Mouse (Mus musculus): ENCODE data around the gene Hkdc1. TPM values are rescaled to one million over a fixed set of nuclear protein-coding genes. Genes with fewer than 3 reads are reported as not detected.

The Hkdc1 gene
- polyA plus RNA-seq, 1 experiment, result 14.2 TPM

DNA sequence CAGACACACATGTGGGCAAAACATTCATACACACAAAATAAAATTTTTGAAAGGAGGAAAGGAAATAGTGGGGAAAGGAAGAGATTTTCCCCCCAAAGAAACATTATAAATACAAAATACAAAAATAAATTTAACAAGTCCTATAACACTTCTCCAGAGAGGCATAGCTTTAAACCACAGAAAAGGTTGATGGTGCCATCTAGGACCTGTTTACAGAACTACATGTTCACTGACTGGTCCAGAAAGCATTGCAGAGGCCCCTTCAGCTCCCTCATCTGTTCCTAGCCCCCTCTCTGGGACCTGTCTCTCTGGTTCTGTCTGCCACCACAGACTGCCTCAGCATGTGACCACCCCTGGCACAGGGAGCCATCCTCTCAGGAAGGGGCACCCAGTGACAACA is 41.4 kb downstream of the Hkdc1 start:
- DNase-seq (ENCODE audit: extremely low spot score in 1 of 2, low spot score in 1 of 2), result peak in 1 of 2 experiments; percentile 13

DNA sequence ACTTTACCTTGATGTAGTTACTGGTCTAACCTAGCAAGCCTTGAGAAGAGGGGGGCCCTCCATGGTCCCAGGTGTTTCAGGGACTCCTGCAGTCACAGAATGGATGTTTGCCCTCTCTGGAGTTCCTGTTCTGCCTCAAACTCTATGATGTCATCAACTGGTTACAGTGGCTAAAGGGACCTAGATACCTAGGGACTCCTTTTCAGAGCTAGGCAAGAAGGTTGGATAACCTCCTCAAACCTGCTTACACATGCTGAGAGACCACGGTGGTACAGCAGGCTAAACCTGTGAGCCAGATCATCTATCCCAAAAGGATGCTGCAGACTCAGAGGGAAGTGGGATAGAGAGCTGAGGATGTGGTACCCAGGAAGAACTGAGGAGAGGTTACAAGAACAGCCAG is 42.5 kb downstream of the Hkdc1 start, which contains the start of gene Hk1:
Gene Hk1, minus strand, starts transcription at position 101 of the 400 bp plus-strand sequence.
- no peak for DNase-seq (ENCODE audit: extremely low spot score in 1 of 2, low spot score in 1 of 2)

DNA sequence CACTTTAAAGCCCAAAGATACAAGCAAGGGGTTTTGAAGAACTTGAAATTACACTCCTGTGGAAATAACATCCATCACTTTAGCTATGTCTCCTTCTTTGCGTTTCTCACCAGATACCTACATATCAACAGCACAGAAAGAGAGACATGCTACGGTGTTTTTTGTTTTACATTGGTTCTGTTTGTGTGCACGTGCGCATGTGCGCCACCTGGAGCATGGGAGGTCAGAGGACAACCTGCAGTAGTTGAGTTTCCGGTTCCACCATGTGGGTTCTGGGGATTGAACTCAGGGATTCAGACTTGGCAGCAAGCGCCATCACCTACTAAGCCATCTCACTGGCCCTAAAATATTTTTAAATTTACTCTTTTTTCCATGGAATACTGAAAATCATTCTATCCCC is 63.5 kb downstream of the Hkdc1 start:
- DNase-seq (ENCODE audit: extremely low spot score in 1 of 2, low spot score in 1 of 2), result no peak

DNA sequence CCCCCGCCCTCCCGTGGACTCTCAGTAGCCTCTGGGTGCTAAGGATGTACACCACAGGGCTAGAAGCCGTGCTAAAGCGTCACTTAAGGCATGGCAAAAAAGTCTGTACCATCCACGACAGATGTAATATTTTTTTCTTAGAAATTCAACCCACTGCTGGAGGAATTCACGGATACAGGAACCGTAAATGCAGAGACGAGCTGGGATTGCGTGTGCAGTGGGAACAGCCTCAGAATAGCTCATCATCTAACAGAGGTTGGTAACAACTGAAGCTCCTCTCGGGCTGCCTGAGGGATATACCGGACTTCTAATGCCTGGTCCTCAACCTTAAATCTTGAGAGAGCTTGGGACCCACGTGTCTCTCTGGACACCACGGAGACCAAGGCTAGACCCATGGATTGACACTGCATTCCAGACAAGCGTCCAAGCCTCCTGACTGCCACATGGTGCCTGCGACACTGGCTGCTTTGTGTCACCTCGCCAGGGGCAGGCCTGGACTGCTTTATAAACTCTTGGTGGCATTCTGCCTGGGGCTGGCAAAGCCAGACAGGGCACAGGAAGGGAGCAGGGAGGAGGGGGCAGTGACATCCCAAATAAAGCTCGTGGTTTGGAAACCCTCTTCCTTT is 66.1 kb downstream of the Hkdc1 start:
- peak in 1 of 2 experiments; percentile 52 for DNase-seq (ENCODE audit: extremely low spot score in 1 of 2, low spot score in 1 of 2)

DNA sequence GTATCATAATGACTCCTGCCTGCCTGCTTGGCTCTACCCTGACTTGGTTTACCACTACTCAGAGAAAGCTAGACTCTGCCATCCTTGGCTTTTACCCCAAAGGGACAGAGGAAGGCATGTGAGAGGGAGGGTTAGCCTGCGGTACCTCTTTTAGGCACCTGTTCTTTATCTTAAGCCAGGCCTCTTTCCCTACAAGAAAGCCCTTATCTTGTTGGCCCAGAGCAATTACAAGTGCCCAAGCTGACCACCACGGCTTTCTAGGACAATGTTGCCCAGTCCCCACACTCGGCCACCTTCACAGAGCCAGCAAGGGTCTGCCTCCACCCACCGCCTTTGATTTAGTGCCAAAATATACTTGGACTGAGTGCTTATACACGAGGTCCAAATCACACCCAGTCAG is 77.1 kb downstream of the Hkdc1 start:
- no peak for DNase-seq (ENCODE audit: extremely low spot score in 1 of 2, low spot score in 1 of 2)

DNA sequence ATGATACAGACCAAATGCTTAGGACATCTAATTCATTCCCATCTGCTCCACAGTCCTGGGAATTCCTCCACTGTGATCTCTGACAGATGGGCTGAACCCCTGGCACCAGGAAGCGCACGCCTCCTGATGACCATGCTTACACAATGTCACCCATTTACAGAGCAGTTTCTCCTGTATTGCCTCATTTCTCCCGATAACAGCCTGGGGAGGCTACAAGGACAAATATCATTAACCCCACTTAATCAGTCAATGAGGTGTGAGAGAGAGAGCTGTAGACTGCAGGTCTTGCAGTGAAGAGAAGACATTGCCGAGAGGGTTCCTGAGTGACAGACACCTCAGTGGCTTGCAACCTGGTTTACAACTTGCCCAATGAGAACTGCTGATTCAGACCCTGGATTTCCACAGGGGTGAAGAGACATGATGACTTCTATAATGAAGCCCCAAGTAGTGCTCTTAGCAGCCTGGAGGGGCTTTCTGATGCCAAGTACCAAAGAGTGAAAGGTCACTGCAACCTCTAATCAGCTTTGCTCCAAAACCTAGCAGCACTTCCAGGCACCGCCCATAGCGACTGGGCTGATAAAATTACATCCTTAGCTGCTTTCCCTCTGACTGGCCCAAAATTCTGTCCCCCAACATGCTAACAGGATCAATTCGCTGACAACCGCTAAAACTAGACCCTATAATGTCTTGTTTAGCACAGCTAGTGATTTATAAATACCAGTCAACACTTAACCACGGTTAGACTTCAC is 78.1 kb downstream of the Hkdc1 start:
- no peak for DNase-seq (ENCODE audit: extremely low spot score in 1 of 2, low spot score in 1 of 2)

DNA sequence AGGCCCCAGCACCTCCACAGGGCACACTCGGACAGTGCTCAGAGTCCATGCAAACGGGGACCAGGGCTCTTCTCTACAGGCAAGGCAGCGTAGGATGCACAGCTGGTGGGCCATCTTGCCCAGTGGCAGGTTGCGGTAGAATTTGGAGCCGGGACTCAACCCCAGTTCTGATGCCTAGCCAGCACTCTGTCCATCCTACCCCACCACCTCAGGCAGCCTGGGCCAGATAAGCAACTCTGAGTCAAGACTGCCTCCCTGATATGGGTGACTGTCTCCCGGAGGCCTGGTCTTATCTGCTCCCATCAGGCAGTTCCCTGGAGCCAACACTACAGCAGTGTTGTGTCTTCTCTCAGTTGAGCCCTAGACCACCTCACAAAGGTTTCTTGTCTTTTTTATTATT is 79.8 kb downstream of the Hkdc1 start:
- DNase-seq (ENCODE audit: extremely low spot score in 1 of 2, low spot score in 1 of 2), result no peak

DNA sequence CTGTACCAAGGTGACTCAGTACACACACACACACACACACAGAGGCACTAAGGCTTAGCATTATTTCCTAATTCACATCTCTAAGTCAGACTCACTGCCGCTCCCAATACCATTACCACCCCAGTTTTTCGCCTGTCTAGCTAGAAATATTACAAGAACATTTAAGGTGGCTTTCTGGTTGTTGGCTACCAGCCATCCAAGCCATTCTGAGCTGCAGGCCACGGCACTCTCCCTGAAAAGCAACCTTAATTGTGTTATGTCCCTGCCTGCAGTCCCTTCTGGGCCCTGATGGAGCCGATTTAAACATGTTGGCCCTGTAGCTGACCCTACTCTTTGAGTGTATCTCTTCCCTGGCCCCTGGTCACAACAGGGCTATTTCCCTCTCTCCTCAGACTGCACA is 80.3 kb downstream of the Hkdc1 start:
- no peak for DNase-seq (ENCODE audit: extremely low spot score in 1 of 2, low spot score in 1 of 2)

DNA sequence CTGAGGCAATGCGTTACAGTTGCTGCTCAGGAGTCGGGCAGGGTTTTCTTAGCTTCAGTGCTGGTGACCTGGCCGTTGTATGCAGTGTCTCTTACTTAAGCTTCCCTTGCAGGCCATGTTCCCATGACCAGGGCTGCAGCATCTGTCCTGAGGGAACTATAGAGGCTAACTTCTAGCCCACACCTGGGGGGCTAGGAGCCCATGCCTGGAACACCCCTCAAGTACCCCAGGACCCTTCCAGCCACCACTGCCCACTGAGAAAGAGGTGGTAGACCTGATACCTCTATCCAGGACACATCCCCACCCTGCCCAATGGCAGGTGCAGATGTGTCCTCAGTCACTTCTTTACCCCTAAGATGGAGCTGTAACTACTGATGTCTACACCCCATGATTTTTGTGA is 81.3 kb downstream of the Hkdc1 start:
- DNase-seq (ENCODE audit: extremely low spot score in 1 of 2, low spot score in 1 of 2), result no peak

DNA sequence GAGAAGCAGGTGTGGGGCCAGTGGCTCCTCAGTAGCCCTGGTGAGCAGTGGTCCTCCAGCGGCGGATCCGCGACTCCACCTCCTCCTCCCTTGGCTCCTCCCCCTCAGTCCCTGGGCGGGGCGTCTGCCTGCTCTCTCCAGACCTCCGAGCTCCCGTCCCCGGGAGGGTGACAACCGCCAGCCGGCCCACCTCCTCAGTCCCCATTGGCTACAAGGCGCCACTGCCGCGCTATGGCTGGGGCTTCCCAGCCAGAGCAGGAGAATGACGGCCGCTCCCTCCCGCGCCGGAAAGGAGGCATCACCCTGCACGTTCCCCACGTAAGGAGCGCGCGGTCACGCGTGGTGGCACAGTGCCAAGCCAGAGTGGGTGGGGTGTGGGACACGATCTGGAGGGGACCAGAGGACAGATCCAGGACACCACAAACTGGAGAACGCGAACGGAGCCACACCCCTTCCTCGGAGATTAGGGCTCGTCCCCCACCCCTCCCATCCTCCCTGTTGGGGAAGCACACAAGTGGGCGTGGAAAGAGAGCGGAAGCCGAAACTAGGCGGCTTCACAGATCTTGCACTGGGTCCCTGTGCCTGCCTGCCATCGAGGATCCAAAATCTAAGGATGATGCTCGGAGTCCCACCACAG is 82.1 kb downstream of the Hkdc1 start:
- peak; percentile 98 for DNase-seq (ENCODE audit: extremely low spot score in 1 of 2, low spot score in 1 of 2)

DNA sequence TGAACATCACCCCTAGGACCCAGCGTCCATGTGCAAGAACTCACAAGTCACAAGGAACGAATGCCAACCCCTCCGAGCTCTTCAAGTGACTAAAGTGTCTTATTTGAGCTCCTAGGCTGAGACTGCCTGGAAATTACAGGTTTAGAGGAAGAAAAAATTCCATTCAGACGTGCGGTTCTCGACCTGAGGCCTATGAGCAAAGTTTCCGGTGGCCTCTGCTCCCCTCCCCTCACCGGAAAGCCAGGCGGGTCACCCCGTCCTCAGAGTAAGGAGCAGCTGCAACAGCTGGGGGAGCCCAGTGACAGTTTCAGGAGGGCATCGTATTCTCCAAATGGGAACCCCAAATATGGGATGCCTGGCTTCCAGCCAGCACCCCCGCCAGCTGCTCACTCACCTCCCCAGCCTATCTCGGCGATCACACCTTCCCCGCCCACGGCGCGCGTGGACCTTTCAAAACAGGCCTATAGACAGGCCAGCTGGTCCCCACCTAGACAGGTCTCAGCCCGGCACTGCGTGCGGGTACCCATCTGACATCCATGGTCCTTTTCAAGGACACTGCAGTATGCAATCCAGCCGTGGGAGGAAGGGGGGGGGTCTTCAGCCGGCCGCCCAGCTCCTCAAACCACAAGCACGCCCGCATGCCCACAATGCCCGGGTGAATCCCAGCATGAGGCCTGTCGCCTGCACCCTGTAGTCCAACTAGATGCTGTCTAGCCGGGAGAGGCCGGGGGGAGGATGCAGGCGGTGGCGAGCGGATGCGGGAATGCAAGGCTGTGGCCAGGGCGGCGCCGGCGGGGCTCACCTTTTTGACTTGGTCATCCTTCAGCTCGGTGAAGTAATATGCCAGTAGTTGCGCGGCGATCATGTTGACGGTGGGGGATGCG is 82.8 kb downstream of the Hkdc1 start:
- DNase-seq (ENCODE audit: extremely low spot score in 1 of 2, low spot score in 1 of 2), result peak; percentile 26 to 68

DNA sequence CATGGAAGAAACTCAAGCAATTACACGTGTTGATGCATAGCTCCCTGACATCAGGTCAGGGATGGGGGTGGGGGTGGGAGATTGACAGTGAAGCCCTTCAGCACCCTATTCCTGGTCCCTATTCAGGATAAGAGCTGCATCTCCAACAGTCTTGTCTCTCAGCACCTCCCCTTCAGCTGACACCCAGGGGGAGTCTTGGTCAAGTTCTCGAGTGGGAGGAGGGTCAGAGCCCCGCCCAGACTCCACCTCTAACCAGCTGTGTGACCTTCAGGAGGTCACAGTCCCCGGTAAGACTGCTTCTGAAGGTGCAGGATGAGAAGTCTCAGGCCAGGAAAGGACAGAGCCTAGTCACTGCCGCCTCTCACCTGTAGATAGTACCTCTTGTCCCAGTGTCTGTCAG is 83.7 kb downstream of the Hkdc1 start:
- DNase-seq (ENCODE audit: extremely low spot score in 1 of 2, low spot score in 1 of 2), result no peak

DNA sequence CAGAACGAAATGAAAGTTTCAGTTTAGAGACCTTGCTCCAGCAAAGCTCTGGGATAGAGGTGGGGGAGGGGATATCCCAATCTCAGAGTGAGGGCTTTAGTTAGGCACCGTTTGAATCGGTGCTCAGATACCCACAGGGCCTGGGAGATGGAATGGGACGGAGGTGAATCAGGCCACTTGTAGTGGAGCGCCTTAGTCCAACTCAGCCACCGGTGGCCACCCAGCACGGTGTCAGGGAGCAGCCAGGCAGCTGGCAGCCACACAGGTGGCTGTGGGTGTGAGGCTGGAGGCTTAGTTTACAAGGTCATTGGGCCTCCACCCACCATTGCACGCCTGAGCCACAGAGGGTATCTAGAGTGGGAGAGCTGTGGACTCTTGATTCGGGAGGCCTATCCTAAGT is 84.1 kb downstream of the Hkdc1 start:
- no peak for DNase-seq (ENCODE audit: extremely low spot score in 1 of 2, low spot score in 1 of 2)

DNA sequence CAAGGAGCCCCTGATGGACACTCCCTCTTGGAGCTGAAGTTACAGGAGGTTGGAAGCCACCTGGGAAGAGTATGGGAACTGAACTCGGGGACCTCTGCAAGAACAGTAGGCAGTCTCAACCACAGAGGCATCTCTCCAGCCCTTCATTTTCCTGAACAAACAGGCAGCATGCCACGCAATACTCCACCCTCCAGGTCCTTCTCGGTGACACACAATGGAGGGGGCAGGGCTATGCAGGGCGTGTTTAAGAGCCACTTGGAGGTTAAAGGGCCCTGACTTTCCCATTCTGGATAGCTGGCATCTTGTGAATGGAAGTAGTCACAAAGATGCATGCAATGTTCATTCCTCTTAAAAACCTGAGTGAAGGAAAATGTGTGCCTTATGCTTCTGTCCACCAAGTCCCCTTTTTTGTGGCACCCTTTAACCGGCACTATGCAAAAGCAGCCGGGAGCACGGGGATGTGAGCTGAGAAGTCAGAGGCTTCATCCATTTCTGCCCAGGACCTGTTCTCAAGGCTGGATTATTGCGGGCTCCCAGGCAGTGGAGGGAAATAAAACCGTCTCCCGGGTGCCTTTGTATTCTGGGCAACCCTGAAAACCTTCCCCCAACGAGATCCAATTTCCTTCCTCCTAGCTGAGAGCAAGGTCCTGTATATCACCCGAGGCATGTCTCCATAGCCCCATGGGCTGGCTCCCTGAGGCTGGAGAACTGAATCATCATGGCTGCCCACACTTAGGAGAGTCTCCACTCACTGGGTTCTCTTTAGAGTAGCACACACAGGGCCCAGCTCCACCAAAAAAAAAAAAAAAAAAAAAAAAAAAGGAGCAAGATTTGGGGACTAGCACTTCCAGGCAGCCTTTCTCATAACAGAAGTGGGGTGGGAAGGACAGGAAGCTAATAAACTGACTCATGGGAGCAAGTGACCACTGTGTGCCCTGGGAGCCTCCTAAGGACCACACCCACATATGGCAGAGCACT is 85.4 kb downstream of the Hkdc1 start:
- no peak for DNase-seq (ENCODE audit: extremely low spot score in 1 of 2, low spot score in 1 of 2)

DNA sequence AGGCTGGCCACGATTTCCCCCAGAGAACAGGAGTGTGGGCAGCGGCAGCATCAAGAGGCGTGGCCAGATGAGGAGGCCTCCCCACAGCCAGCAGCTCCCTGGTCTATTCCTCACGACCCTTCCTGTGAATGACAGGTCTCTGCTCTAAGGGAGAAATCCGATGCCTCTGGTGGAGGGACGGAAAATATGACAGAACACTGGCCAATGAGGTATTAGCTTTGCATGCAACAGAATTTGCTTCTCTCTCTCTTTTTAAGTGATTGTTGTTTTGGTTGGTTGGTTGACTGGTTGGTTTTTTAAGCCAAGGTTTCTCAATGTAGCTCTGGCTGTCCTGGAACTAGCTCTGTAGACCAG is 86.9 kb downstream of the Hkdc1 start:
- no peak for DNase-seq (ENCODE audit: extremely low spot score in 1 of 2, low spot score in 1 of 2)

DNA sequence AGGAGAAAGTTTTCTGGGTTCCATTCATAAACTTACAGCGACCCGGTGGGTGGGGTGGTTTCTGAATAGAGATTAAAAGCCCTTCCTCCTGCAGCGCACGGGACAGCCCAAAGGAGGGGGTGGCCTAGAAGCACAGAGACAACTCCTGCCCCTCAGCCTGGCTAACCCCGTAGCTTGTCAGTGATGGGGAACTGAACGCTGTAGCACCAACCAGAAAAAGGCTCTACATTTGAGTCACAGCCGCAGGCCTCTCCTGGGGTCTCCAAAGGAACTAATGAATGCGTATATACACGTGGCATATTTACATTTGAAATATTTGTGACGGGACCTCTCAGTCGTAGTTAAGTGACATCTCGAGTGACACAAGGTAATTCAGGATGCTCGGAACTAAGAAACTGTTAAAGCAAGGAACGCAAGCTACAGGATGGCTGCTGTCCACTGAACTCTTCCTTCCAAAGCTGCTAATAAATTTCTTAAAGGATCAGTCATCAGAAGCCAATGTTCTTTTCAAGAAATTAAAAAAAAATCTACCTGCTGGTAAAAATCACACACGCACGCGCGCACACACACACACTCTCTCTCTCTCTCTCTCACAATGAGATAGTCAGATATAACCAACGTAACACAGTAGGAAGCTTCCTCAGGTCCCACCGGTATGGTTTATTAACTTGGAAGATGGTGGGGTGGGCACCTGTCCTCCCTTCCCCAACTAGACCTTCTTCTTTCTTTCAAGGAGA is 87.4 kb downstream of the Hkdc1 start:
- no peak for DNase-seq (ENCODE audit: extremely low spot score in 1 of 2, low spot score in 1 of 2)

DNA sequence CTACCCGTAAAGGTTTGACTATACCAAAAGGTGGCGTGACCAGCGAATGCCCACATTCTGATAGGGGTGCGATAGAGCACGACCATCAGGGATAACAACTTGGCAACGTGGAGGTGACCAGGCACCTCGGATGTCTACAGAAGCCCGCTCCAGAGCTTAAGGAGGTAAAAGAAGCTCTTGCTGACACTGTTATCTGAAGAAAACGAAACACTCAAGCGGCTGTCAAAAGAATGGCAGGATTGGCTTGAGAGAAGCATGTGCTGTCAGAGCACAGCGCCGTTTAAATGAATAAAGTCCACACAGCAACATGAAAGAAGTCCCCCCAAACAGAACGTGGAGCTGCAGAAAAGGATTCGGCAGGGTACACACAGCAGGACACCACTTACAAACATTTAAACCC is 89.0 kb downstream of the Hkdc1 start:
- DNase-seq (ENCODE audit: extremely low spot score in 1 of 2, low spot score in 1 of 2), result no peak

All from frontal cortex, adult 2 months (tissue).